Mouse (Mus musculus) Patski (cell line): ENCODE measurements around the gene Olfr943. TPM values are rescaled to one million over a fixed set of nuclear protein-coding genes. Genes with fewer than 3 reads are reported as not detected.

Experiments used
- ATAC-seq: fragments of 100-300 bp; one replicate; pipeline ENCODE4 v1.8.0; 2021
- CTCF ChIA-PET: fragments of 350-600 bp; sonication (Branson Sonifier 250); formaldehyde crosslinking; loops from one replicate; lab custom pipeline; 2022; ENCODE audit warnings: inconsistent platforms; lab: Charles Lee
- POLR2A ChIA-PET: fragments of 350-600 bp; sonication (Branson Sonifier 250); formaldehyde crosslinking; loops from one replicate; lab custom pipeline; 2022; ENCODE audit warnings: antibody characterized with exemption, inconsistent platforms; lab: Charles Lee
- DNase-seq: peaks from one replicate; pipeline ENCODE4 v3.0.0-alpha.2; 2011; ENCODE audit warnings: low read depth, low spot score
- H3K27me3 ChIP-seq: fragments of 371-371 bp; one replicate; pipeline ENCODE4 v1.5.1; 2021
- CTCF ChIP-seq: fragments of 100-300 bp; IDR thresholded peaks from one replicate; pipeline ENCODE4 v1.5.1; 2021
- in situ Hi-C: fragments of 300-500 bp; cut with MboI; formaldehyde crosslinking; loops from 3 replicates; pipeline ENCODE4 v1.11.1; 2018; ENCODE audit warnings: low pct_unique_long_range_greater_than_20kb, mixed read lengths
- polyA plus RNA-seq: library from polyadenylated mRNA; unstranded; gene quantifications from one replicate; pipeline ENCODE4 v1.2.3, GENCODE M21; 2021

Gene Olfr943
- polyA plus RNA-seq: not detected

GRCm38 (mm10) chr9:39166004-39166403 is at the start of gene Olfr943:
TSS of gene Olfr943 (plus strand) at chr9:39166304.
- ATAC-seq (no peak), DNase-seq (no peak)
- ChIA-PET CTCF (no interaction called here), POLR2A (no interaction called here)
- TF ChIP-seq CTCF: no peak
- in situ Hi-C loops: no loop called here
- no peaks in the 10 kb centered on the region for H3K27me3 ChIP-seq

GRCm38 (mm10) chr9:39127326-39127725 is 38.8 kb upstream of the Olfr943 start:
- no peak for TF ChIP-seq CTCF
- POLR2A ChIA-PET: no interaction called here
- ATAC-seq (no peak), DNase-seq (no peak)
- in situ Hi-C loops: no loop called here
- CTCF ChIA-PET: no interaction called here
- no peaks in the 10 kb centered on the region for H3K27me3 ChIP-seq

DNA sequence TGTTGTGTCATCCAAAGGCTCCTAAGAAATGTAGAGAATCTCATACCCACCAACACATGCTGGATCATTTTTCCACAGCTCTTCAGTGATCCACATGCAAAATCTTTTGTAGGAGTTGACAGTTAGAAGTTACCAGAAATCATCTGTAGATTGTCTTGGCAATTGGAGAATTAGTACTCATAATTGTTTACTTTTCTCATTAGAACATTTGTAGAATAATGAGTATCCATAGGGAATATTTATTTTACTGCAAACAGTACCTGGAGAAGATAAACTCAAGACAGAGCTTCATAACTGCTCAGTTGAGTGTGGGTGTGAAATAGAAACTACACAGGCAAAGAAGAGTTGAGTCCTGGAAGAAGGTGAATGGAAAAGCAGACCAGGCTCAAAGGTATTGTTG is 38.3 kb upstream of the Olfr943 start, which contains the start of gene Olfr27:
Gene Olfr27 (plus strand): TSS at position 301 of the 400 bp plus-strand sequence.
- CTCF ChIA-PET: no interaction called here
- no peak for TF ChIP-seq CTCF
- POLR2A ChIA-PET: no interaction called here
- in situ Hi-C loops: no loop called here
- ATAC-seq: no peak
- H3K27me3 ChIP-seq: no peaks in the 10 kb centered on the region
- DNase-seq: no peak

- DNase-seq (no peak), ATAC-seq (no peak)
- no peaks in the 10 kb centered on the region for H3K27me3 ChIP-seq
- in situ Hi-C loops: no loop called here
- POLR2A ChIA-PET: no interaction called here
- CTCF ChIA-PET: no interaction called here
- TF ChIP-seq CTCF: no peak
These were observed 13.7 kb upstream of the Olfr943 start for GRCm38 (mm10) chr9:39152401-39152800.

- no peaks in the 10 kb centered on the region for H3K27me3 ChIP-seq
- POLR2A ChIA-PET: no interaction called here
- CTCF ChIA-PET: no interaction called here
- ATAC-seq (no peak), DNase-seq (no peak)
- in situ Hi-C loops: no loop called here
- no peak for TF ChIP-seq CTCF
These were observed 35.5 kb downstream of the Olfr943 start, which contains the start of gene Olfr944 for GRCm38 (mm10) chr9:39201620-39202019. TSS of gene Olfr944 (plus strand) at chr9:39201920.

Other genes starting within 250 kb of the Olfr943 start
- not detected for gene Olfr930, start 236.5 kb upstream of the Olfr943 start, polyA plus RNA-seq
- not detected for gene Olfr933, start 194.0 kb upstream of the Olfr943 start, polyA plus RNA-seq
- not detected for gene Olfr934, start 178.0 kb upstream of the Olfr943 start, polyA plus RNA-seq
- gene Olfr935, start 166.6 kb upstream of the Olfr943 start, polyA plus RNA-seq: not detected
- not detected for gene Olfr146, start 142.9 kb upstream of the Olfr943 start, polyA plus RNA-seq
- gene Olfr937, start 101.4 kb upstream of the Olfr943 start, polyA plus RNA-seq: not detected
- not detected for gene Olfr938, start 87.4 kb upstream of the Olfr943 start, polyA plus RNA-seq
- gene Olfr27, start 38.2 kb upstream of the Olfr943 start, polyA plus RNA-seq: not detected
- not detected for gene Olfr944, start 35.6 kb downstream of the Olfr943 start, polyA plus RNA-seq
- gene Olfr1537, start 83.7 kb downstream of the Olfr943 start, polyA plus RNA-seq: not detected
- not detected for gene Olfr945, start 110.5 kb downstream of the Olfr943 start, polyA plus RNA-seq
- gene Olfr948, start 159.7 kb downstream of the Olfr943 start, polyA plus RNA-seq: not detected
- gene Olfr951, start 221.1 kb downstream of the Olfr943 start, polyA plus RNA-seq: not detected